Comparison of ENCODE assay signal across 10 mouse cellular contexts in genomic region chr10:40630457-40630856, GRCm38 (mm10). TPM values are rescaled to one million over a fixed set of nuclear protein-coding genes. Genes with fewer than 3 reads are reported as not detected.
DNase-seq lines count a peak whose midpoint lies in the region; ATAC-seq and TF ChIP-seq lines count a peak whose summit lies in the region.
"Had no signal": no experiment of that assay in that cellular context is flagged by ENCODE, and none has a peak within 500 bp of the region (broad histone marks: within the 10 kb centered on the region; RNA-seq: fewer than 3 reads in every experiment).

No protein-coding gene starts in this region.

- no peak for DNase-seq in left cerebral cortex, adult 2 months (ENCODE audit: extremely low spot score in 1 of 2, low spot score in 2 of 2)
- no peak for DNase-seq in left cerebral cortex, postnatal 10 days (ENCODE audit: extremely low spot score in 1 of 2, low spot score in 2 of 2)
- DNase-seq in cerebellum, postnatal 36 days: peak; percentile 37 to 51
- DNase-seq in heart, postnatal 14 days: peak; percentile 29 to 63
- DNase-seq in lung, postnatal 36 days: peak; percentile 69
- DNase-seq in forebrain, embryonic 14.5 days (ENCODE audit: low spot score): no peak
- DNase-seq in natural killer cell, adult 2 months (ENCODE audit: low spot score in 2 of 2): no peak
- DNase-seq: liver, embryonic 13.5 days had no signal

- peak overlapping the region; percentile 61 for H3K27ac ChIP-seq in left cerebral cortex, adult 2 months
- no peak overlapping the region for H3K27ac ChIP-seq in forebrain, embryonic 14.5 days (ENCODE audit: low read depth, low read length)
- H3K27ac ChIP-seq: liver, embryonic 13.5 days had no signal

- H3K9ac ChIP-seq in forebrain, embryonic 14.5 days (ENCODE audit: low read length): no peak overlapping the region
- H3K9ac ChIP-seq: liver, embryonic 13.5 days had no signal

- H3K27me3 ChIP-seq in forebrain, embryonic 14.5 days (replicated peaks; ENCODE audit: control insufficient read depth, insufficient read depth, low read length): no peaks in the 10 kb centered on the region
- H3K27me3 ChIP-seq: liver, embryonic 13.5 days had no signal

- H3K4me1 ChIP-seq in forebrain, embryonic 14.5 days (ENCODE audit: control insufficient read depth, insufficient read depth, low read length): no peaks in the 10 kb centered on the region
- H3K4me1 ChIP-seq: liver, embryonic 13.5 days had no signal

- no peaks in the 10 kb centered on the region for H3K36me3 ChIP-seq in forebrain, embryonic 14.5 days (ENCODE audit: control insufficient read depth, insufficient read depth, low read length)
- H3K36me3 ChIP-seq: G1E; liver, embryonic 13.5 days had no signal

- 75% methylated on average over 5 of the region's 5 CpGs for WGBS in forebrain, embryonic 14.5 days

- H3K9me3 ChIP-seq in forebrain, embryonic 14.5 days (replicated peaks; ENCODE audit: control insufficient read depth, low read length): no peaks in the 10 kb centered on the region
- H3K9me3 ChIP-seq: G1E had no signal

- ATAC-seq in megakaryocyte progenitor cell, adult 5-6 weeks (replicated peaks; ENCODE audit: poor library complexity): no peak
- no peak for ATAC-seq in forebrain, embryonic 14.5 days

- H3K4me2 ChIP-seq in forebrain, embryonic 14.5 days (ENCODE audit: low read length): no peak overlapping the region
- H3K4me2 ChIP-seq: liver, embryonic 13.5 days had no signal

- no peak for TF ChIP-seq CTCF in left cerebral cortex, adult 2 months (IDR thresholded peaks at IDR 0.05)

- intact Hi-C loops in left cerebral cortex, adult 2 months (cut with DNase I): no loop called here
- intact Hi-C loops in left cerebral cortex, postnatal 10 days (cut with DNase I): no loop called here
- intact Hi-C loops in heart, postnatal 14 days (cut with DNase I): no loop called here

- H3K4me3 ChIP-seq in left cerebral cortex, adult 2 months: no peak overlapping the region; the same call in none of the 2 replicates
- H3K4me3 ChIP-seq in forebrain, embryonic 14.5 days (ENCODE audit: low read depth, low read length): no peak overlapping the region
- H3K4me3 ChIP-seq: liver, embryonic 13.5 days had no signal

RNA-seq across cellular contexts. Expression of gene Ddo, which starts 0.6 kb away (rescaled TPM):
- total RNA-seq in left cerebral cortex, adult 2 months (2021): 10 to 100 TPM; 12.9 to 13.5 TPM
- total RNA-seq in left cerebral cortex, postnatal 10 days (2021): 1 to 10 TPM; 4.8 to 5.1 TPM
- 10 to 100 TPM; 32.1 to 32.3 TPM for total RNA-seq in heart, postnatal 14 days (2021)
- total RNA-seq in megakaryocyte progenitor cell, adult 5-6 weeks (2015): not detected in 2 replicates
- total RNA-seq in megakaryocyte progenitor cell, adult 5-6 weeks (2017): not detected in 2 replicates
- polyA plus RNA-seq in forebrain, embryonic 14.5 days (2014; fragmentation: Nextera tagmentation; extraction: Ambion mirVana): 0.75 and 0.79 TPM in 2 replicates
- polyA plus RNA-seq: G1E; liver, embryonic 13.5 days had no signal

RNA-seq across cellular contexts. Expression of gene Mettl24, which starts 52.6 kb away (rescaled TPM):
- total RNA-seq in left cerebral cortex, adult 2 months (2021): 1 to 10 TPM; 1.6 to 2.8 TPM
- 1 to 10 TPM in 1 of 2 experiments, under 1 TPM in 1; 0.99 to 1.1 TPM for total RNA-seq in left cerebral cortex, postnatal 10 days (2021)
- total RNA-seq in heart, postnatal 14 days (2021): 1 to 10 TPM; 1.4 to 1.5 TPM
- not detected in 2 replicates for total RNA-seq in megakaryocyte progenitor cell, adult 5-6 weeks (2015)
- not detected in 2 replicates for total RNA-seq in megakaryocyte progenitor cell, adult 5-6 weeks (2017)
- polyA plus RNA-seq in forebrain, embryonic 14.5 days (2014; fragmentation: Nextera tagmentation; extraction: Ambion mirVana): 0.23 and 0.29 TPM in 2 replicates
- total RNA-seq: G1E had no signal
- polyA plus RNA-seq: G1E had no signal

Comparison
In these comparisons a context has a peak if more than half of its experiments do, and no peak if none do; other contexts are left out.
1. DNase-seq: peak in cerebellum, postnatal 36 days (2 of 2), heart, postnatal 14 days (2 of 2) and lung, postnatal 36 days (single experiment); none in left cerebral cortex, adult 2 months (0 of 2), left cerebral cortex, postnatal 10 days (0 of 2), forebrain, embryonic 14.5 days (single experiment) and natural killer cell, adult 2 months (0 of 2).
2. RNA of gene Ddo, which starts 0.6 kb away (total RNA-seq): 32.1 to 32.3 TPM in heart, postnatal 14 days, 12.9 to 13.5 TPM in left cerebral cortex, adult 2 months and 4.8 to 5.1 TPM in left cerebral cortex, postnatal 10 days; not detected in megakaryocyte progenitor cell, adult 5-6 weeks; every median in the first group is over 4 times any median in the second.